Mouse (Mus musculus): Measurements from ENCODE around the gene Rb1.

Rb1 gene

DNA sequence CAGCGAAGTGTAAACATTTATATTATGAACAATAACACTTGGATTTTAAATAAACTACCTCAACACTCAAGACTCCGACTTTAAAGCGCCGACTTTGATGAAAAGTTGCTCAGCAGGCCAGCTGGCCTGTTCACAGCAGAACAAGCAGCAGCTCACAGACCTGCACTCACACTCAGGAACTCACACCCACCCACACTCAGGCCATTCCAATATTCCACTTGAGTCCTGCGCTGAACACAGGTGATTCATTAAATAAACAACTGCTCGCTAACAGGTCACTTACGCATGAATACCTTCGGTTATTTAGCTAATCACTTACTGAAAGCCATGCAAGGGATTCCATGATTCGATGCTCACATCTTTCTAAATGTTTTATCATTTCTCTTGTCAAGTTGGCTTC, 63.4 kb downstream of the Rb1 start:
- DNase-seq (ENCODE audit: low spot score), result no peak

DNA sequence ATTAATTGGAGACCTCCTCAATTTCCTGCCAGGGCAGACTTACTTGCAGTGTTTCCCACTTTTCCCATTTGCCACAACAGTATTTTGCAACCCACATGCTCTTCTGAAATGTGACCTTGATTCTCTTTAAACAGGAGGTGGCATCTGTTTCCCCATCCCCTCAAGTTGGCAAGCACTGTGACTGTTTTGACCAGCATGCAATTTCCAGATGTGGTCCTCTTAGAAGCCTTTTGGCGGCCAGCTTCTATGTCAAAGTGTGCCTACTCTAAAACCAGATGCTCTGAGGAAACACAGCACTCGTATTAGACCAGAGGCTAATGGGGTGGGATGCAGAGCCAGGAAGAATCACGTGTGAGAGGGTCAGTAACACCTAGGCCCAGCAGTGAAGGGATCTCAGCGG, 67.4 kb downstream of the Rb1 start:
- DNase-seq (ENCODE audit: low spot score), result no peak

DNA sequence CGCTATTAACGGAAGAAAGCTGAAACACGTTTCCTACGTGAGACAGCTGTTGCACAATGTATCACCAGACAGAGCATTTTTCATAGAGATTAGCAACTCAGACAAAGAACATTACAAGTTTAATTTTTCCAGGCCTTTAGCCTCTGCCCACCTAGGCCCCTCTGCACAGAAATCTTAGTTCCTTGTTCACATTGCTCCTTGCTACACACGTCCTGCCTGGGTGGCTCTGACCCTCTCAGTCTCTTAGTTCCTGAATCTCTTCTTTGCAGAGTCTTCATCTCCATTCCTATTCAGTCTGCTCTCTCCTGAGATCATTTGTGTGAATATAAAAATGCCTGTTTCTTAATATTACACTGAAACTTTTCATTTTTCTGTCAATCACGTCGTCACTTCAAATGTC, 68.3 kb downstream of the Rb1 start:
- no peak for DNase-seq (ENCODE audit: low spot score)

- no peak for DNase-seq (ENCODE audit: low spot score)
These were observed 70.1 kb downstream of the Rb1 start for GRCm38 (mm10) chr14:73255426-73255970.

GRCm38 (mm10) chr14:73254412-73254811, 71.2 kb downstream of the Rb1 start:
- DNase-seq (ENCODE audit: low spot score), result no peak

DNA sequence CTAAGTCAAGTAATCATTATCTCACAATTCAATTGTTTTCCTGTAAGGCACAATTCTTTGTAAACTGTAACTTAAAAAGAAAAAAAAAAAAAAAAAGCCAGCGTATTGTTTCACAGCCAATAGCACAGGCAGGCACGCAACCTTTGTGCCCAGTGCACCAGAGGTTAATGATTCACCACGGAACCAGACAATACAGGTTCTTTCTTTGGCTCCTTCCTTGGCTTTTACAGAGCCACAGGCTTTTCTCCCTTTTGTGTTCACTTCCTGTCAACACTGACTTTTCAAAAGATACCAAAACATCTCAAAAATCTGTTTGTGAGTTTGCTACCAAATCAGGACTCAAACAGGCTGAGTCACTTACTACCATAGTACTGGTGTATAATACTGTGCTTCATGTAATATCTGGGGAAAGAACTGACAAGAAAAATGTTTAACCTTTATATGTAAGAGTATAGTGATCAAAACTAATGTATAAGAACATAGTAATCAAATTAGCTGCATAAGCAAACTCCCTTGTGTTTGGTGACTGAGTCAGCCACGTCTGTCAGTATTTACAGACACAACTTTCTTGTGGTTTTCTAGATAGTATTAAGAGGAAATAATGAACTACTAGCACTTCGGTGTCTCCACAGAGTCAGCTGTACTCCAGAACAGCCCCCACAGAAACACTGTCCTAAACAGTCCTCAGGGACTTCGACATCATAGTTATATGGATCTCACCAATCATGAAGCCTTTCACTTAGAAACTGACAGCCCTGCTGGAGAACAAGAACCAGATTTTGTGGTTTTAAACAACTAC, 72.0 kb downstream of the Rb1 start:
- no peak for DNase-seq (ENCODE audit: low spot score)

- no peak for DNase-seq (ENCODE audit: low spot score)
These were observed 73.3 kb downstream of the Rb1 start for GRCm38 (mm10) chr14:73252276-73252675.

DNA sequence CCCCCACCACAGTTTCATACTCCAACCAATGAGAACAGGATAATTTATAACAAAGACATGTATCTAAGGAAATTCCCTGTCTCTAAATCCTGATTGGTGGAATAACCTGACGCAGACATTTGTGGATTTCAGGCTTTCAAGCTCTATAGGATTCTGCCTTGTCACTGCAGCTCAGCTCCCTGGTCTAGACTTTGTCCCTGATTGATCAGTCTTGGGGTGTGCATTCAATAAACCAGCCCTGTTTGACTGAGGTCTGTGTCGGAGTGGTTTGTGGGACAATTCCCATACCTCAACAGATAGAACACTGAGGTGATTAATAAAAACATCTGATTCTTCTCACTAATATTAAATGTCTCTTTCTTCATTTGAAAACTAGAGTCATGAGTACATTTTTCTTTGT, 75.6 kb downstream of the Rb1 start:
- DNase-seq (ENCODE audit: low spot score), result no peak

DNA sequence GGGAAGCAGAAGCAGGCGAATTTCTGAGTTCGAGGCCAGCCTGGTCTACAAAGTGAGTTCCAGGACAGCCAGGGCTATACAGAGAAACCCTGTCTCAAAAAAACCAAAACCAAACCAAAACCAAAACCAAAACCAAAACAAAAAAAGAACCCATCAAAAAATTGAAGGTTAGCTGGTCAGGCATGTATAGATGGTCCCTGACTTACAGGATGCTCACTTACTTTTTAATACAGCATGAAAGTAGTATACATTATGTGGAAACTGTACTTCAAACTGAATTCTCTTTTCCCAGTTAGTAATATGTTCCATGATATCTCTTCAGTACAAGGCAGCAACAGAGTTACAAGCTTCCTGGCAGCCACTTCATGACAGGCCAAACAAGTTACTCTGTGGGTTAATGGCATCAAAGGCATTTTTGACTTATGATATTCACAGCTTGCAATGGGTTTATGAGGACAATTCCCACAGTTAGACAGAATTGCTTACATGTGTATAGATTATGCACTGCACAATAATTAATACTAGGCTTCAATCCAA, 81.5 kb downstream of the Rb1 start:
- no peak for DNase-seq (ENCODE audit: low spot score)

DNA sequence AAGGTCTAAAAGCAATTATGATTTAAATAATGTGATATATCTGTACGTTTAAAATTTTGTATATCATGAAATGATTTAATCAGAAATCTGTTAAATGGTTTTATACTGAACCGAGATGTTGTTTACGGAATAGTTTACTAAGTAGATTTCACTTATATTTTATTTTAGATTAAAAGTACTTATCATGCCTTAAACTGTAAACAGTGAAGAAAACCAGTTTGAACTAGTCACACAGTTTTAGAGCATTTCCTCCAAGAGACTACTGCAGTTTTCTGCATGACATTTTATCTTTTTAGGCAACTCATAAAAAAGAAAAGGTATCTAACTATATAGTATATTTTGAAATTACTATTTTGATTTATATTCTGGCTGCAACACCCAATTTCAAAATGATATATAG, 85.8 kb downstream of the Rb1 start:
- DNase-seq (ENCODE audit: low spot score), result no peak

- no peak for DNase-seq (ENCODE audit: low spot score)
These were observed 86.3 kb downstream of the Rb1 start for GRCm38 (mm10) chr14:73239291-73239690.

DNA sequence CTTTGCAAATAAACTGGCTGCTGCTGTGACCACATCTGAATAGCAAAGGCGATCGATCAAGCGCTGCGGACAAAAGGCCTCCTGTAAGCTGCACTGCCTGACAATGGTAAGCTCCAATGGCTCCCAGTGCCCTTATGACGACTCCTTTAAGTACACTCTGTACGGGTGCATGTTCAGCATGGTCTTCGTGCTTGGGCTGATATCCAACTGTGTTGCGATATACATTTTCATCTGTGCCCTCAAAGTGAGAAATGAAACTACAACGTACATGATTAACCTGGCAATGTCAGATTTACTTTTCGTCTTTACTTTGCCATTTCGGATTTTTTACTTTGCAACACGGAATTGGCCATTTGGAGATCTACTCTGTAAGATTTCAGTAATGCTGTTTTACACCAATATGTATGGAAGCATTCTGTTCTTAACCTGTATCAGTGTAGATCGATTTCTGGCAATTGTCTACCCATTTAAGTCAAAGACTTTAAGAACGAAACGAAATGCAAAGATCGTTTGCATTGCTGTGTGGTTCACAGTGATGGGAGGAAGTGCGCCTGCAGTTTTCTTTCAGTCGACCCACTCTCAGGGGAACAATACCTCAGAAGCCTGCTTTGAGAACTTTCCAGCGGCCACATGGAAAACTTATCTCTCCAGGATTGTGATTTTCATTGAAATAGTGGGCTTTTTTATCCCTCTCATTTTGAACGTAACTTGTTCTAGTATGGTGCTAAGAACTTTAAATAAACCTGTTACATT, 86.9 kb downstream of the Rb1 start:
- DNase-seq (ENCODE audit: low spot score), result peak; percentile 44

- peak; percentile 59 for DNase-seq (ENCODE audit: low spot score)
These were observed 87.7 kb downstream of the Rb1 start, which contains the start of gene Lpar6 for GRCm38 (mm10) chr14:73237848-73238321. TSS of gene Lpar6 (plus strand) at chr14:73237895.

GRCm38 (mm10) chr14:73234468-73235031, 91.1 kb downstream of the Rb1 start:
- no peak for DNase-seq (ENCODE audit: low spot score)

DNA sequence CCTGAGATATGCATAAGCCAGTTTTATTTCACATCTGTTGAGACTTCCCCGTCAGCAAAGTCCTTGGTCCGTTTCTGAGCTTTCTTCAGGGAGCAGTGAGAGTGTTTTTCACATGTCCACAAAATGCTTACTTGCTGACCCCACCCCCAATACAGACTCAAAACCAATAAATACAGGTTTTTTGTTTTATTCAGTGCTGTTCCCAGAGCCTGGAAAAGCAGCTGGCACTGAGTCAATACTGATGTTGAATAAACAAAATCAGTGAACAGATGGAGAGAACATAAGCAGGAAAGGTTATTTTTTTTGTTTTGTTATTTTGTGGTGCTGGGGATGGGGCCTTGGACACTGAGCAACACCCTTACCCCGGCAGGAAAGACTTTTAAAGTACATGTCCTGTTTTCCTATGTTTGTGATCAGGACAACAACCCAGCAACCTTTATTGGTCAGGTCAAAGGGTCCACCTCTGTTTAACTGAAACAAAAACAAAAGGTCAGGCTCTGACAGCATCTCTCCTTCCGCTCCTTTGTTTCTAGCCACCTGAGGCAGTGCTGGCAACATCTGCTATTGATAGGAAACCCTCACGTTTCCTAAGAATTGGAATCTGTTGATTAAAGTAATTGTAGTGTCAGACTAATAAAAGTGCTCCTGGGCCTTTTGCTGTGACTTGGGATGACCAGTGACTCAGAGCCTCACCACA, 94.2 kb downstream of the Rb1 start:
- DNase-seq (ENCODE audit: low spot score), result no peak

- no peak for DNase-seq (ENCODE audit: low spot score)
These were observed 98.8 kb downstream of the Rb1 start for GRCm38 (mm10) chr14:73226849-73227248.

DNA sequence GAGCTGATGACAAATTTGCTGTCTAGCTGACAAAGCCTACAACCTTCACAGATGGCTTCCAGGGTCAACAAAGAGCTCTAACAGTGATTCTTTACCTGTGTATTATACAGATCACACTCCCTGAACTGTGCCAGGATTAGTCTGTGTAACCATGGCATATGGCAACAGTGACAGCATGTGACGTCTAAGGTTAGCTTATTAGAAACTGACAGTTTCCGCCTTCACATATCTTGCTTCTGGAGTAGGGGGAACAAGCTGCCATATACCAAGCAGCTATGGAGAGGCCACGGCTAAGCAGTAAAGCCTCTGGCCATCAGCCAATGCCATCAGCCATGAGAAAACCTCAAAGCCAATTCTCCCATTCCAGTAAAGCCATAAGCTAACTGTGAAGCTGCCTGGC, 99.3 kb downstream of the Rb1 start:
- no peak for DNase-seq (ENCODE audit: low spot score)

DNA sequence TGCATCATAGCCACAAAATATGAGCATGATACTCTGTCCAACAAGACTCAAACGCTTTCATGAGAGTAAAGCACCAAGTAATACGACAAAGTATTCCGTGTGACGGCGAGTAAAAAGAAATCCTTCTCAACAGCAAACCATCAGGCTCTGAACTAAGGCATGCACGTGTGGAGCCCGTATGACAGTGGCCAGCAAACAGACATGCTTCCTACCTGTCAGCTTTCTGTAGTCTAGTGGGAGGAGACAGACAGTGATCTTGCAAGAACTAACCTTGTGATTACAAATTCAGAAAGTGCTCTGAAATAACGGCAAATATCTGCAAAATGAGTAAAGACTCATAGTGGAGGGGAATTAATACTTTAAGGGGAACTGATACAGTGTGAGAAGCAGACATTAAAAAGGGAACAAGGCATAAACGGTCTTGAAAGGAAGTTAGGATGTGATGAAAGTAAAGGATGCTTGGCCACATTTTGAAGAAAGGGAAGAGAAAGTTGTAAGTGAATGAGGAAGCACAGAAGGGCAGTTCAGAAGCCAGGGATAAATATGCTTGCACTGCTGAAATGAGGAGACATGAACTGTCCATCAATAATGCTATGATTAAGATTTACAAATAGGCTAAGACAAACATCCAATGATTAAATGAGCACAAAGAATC, 103.2 kb downstream of the Rb1 start:
- DNase-seq (ENCODE audit: low spot score), result no peak

DNA sequence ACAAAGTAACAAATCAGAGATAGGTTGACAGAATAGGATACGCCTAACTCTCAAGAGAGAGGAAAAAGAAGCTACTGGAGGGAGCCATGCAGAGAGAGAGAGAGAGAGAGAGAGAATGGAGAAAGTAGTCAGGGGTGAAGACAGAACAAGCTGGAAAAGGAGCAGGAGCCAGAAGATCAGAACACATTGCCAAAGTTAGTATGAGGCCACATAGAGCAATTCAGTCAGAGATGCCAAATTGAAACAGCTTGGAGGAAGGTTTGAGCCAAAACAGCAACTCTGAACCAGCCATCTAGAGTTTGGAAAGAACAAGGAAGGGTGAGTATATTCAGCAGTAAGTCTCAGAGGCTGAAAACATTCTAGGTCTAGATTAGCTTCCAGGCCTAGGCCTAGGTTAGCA, 108.6 kb downstream of the Rb1 start:
- no peak for DNase-seq (ENCODE audit: low spot score)

DNA sequence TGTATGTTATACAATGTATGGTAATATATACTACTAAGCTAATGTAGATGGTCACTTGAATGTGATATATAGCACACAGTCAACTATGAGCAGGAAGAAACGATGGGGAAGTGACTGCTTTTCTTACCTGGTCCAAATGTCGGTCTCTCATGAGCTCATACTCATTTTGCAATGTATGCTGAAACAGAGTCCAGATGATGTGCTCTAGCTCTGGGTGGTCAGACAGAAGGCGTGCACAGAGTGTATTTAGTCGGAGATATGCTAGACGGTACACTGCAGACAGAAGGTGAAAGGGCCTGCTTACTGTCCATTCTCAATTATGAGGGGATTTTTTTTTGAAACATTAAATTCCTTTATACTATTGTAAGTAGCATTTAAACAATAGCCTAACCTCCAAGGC, 114.1 kb downstream of the Rb1 start:
- DNase-seq (ENCODE audit: low spot score), result no peak

GRCm38 (mm10) chr14:73210196-73210595, 115.4 kb downstream of the Rb1 start:
- DNase-seq (ENCODE audit: low spot score), result no peak
